Mouse (Mus musculus): ENCODE data around the gene Gm12185.
"Not testable (repeated sequence)": the region's sequence is repeated elsewhere in the genome, so short reads cannot be mapped to it uniquely, and the experiment has no call there.

DNA sequence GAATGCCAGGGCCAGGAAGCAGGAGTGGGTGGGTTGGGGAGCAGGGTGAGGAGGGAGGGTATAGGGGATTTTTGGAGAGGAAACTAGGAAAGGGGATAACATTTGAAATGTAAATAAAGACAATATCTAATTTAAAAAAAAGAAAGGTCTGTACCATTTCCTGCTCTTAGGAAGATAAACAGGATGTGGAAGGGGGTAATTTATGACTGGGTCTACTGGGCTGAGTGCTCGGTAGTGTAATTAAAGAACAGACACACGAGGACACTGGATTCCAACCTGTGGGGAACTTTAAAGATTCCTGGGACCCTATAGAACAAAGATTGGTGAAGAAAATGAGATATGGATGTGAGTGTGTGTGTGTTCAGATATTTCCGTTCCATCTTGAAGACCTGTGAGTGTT is 9.2 kb downstream of the Gm12185 start:
- TF ChIP-seq POLR2A (IDR thresholded peaks at IDR 0.05; ENCODE audit: control insufficient read depth, low read depth, low read length); CTCF (IDR thresholded peaks at IDR 0.05; ENCODE audit: control insufficient read depth, insufficient read depth, insufficient replicate concordance, low read depth, low read length): not testable (repeated sequence)

Measured in testis, adult 2 months (tissue).